Mouse (Mus musculus): ENCODE measurements around the gene Sugct.

The Sugct gene

GRCm38 (mm10) chr13:17694911-17695699, at the start of gene Sugct, which contains the start of gene Mplkip:
TSS of gene Sugct (minus strand) at chr13:17695553.
TSS of gene Mplkip (plus strand) at chr13:17695192.
- peak; percentile 100 for DNase-seq (ENCODE audit: extremely low read depth, insufficient read length, low spot score)

GRCm38 (mm10) chr13:17728798-17729197, 33.4 kb upstream of the Sugct start:
- no peak for DNase-seq (ENCODE audit: extremely low read depth, insufficient read length, low spot score)

DNA sequence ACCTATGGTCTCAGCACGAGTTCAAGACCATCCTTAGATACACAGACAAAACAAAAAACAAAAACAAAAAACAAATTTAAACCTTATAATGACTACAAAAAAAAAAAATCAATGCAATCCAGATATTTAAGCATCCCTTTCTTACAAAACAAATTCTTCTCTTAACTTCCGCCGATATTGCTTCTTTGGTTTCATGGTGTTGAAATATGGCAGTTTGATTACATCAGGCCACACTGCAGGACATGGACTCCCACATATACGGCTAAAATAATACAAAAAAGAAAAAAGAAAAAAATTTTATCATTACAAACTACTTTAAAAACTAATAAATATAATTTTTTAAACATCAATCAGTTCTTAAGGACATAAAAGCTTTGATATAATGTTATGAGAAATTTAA, 32.6 kb upstream of the Sugct start:
- DNase-seq (ENCODE audit: extremely low read depth, insufficient read length, low spot score): no peak

- no peak for DNase-seq (ENCODE audit: extremely low read depth, insufficient read length, low spot score)
These were observed 22.0 kb upstream of the Sugct start for GRCm38 (mm10) chr13:17717357-17717756.

DNA sequence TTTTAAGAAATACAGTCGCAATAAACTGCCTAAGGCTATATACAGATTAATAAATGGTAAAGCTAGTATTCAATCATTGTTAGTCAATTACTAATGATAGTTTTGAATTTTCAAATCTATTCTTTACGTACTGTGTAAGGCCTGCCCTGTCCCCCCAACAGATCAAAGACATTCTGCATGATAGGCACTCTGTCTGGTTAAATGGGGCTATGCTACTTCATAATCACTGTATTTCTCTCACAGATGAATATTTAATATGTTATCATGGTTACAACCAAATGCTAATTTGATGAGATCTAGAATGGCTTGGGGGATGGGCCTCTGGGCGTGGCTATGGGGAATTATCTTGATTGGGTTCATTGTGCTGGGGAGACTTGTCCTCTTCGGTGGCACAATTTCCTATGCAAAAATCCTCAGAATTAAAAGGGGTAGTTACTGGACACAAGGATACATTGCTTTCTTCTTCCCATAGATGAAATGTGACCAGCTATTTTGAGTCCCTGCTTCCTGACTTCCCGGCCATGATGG, 13.5 kb upstream of the Sugct start:
- no peak for DNase-seq (ENCODE audit: extremely low read depth, insufficient read length, low spot score)

- DNase-seq (ENCODE audit: extremely low read depth, insufficient read length, low spot score): peak; percentile 14
These were observed 10.0 kb upstream of the Sugct start for GRCm38 (mm10) chr13:17705188-17705826.

DNA sequence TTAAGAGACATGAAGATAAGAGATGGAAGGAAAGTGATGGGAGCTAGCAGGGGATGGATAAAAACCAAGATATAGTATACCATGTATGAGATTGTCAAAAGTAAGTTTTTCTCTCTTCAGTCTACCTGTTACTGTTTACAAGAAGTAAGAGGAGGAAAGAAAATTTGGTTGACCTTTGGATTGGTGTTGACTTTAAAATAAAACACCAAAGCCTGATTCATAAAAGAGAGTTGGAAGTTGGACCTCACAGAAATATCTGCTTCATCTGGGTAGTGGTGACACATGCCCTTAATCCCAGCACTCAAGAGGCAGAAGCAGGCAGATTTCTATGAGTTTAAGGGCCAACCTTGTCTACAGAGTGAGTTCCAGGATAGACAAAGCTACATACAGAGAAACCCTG, 7.0 kb upstream of the Sugct start:
- no peak for DNase-seq (ENCODE audit: extremely low read depth, insufficient read length, low spot score)

GRCm38 (mm10) chr13:17701322-17701721, 6.0 kb upstream of the Sugct start:
- no peak for DNase-seq (ENCODE audit: extremely low read depth, insufficient read length, low spot score)

- DNase-seq (ENCODE audit: extremely low read depth, insufficient read length, low spot score): no peak
These were observed 4.8 kb upstream of the Sugct start for GRCm38 (mm10) chr13:17700090-17700715.

- no peak for DNase-seq (ENCODE audit: extremely low read depth, insufficient read length, low spot score)
These were observed 686 bp upstream of the Sugct start for GRCm38 (mm10) chr13:17695898-17696580.

DNA sequence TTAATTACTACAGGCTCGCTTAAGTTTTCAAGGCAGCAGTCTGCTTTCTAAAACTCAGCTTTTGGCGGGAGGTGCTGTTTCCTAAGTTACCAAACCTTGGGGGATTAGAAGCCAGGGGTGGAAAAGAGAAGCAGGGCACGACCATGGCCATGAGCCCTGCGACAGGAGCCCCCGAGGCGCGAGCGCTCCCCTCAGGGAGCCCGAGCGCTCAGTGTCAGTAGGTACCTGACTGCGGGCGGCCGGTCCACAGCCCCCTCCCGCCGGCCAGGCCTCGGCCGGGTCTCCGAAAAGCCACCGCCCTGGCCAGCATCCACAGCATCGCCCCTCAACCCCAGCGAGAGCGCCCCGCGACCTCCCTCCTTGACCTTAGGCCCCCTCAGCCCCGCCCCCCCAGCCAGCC, 939 bp downstream of the Sugct start:
- peak; percentile 79 for DNase-seq (ENCODE audit: extremely low read depth, insufficient read length, low spot score)

DNA sequence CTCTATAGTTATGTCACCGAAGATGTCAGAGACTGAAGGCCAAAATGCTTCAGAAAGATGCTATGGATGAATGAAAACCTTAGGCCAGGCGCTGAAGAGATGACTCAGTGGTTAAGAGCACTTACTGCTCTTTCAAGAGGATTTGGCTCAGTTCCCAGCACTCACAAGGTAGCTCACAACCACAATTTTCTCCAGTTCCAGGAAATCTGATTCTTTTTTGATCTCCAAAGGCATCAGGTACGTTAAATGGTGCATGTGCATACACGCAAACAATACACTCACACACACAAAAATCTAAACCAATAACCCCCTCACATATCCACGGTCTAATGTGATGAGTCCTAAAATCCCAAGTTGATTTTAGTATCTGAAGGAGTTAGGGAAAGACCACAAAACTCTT, 1.5 kb downstream of the Sugct start:
- DNase-seq (ENCODE audit: extremely low read depth, insufficient read length, low spot score): peak; percentile 50

DNA sequence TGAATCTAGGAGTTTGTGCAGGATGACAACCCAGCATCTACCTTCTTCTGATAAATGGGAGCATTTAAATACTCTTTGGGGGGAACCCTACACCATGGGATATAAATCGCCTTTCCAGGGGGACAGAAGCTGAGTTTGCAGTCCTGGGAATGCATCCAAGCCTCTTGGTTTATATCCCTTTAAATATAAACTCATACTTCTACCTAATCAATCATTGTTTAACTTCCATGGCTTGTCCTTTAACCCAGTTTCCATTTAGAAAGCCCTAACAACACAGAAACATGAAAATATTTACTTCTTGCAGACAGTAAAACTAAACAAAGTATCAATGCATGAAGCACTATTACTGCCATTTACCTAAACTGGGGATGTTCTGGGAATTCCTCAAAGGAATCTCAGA, 3.9 kb downstream of the Sugct start:
- DNase-seq (ENCODE audit: extremely low read depth, insufficient read length, low spot score): no peak

DNA sequence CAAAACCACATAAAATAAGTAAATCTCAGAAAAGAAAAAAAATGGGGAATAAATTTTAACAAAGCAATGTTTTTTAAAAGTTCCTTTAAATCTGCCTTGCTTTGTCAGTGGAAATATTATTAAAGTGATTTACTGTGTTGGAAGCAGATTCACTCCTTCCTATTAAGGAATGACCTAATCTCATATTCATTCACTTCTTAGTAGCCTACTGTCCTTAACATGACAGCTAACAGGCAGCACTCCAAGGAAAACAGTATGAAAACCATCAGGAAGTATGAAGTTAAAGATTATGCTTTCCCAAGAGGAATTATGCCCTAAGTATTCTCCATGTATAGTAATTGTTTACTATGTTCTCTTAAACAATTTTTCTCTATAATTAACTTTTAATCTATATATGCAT, 4.7 kb downstream of the Sugct start:
- peak; percentile 6 for DNase-seq (ENCODE audit: extremely low read depth, insufficient read length, low spot score)

- no peak for DNase-seq (ENCODE audit: extremely low read depth, insufficient read length, low spot score)
These were observed 5.9 kb downstream of the Sugct start for GRCm38 (mm10) chr13:17689461-17689860.

DNA sequence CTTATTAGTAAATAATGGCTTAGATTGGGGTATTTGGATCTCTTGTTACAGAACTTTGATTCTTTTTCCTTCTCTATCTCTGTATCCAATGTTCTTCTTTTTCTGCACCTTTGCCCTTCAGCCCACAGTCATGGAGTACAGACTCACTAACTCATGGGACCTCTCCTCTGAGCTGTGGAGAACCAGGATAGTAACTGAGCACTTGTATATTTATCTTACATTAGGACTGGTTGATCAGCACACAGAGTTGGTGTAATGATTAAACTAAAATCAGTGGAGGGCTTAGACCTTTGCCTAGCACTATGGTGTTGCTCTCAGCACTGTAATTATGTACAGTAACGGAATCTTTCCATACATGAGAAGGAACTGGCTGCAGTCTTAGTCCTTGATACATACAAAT, 24.2 kb downstream of the Sugct start:
- DNase-seq (ENCODE audit: extremely low read depth, insufficient read length, low spot score): no peak

DNA sequence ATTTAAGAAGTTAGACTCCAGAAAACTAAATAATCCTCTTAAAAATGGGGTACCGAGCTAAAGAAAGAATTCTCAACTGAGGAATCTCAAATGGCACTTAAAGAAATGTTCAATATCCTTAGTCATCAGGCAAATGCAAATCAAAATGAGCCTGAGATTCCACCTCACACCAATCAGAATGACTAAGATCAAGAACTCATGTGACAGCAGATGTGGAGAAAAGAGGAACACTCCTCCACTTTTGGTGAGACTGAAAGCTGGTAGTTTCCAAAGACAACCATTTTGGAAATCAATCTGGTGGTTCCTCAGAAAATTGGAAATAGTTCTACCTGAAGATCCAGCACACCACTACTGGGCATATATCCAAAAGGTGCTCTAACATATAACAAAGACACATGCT, 28.0 kb downstream of the Sugct start:
- no peak for DNase-seq (ENCODE audit: extremely low read depth, insufficient read length, low spot score)

DNA sequence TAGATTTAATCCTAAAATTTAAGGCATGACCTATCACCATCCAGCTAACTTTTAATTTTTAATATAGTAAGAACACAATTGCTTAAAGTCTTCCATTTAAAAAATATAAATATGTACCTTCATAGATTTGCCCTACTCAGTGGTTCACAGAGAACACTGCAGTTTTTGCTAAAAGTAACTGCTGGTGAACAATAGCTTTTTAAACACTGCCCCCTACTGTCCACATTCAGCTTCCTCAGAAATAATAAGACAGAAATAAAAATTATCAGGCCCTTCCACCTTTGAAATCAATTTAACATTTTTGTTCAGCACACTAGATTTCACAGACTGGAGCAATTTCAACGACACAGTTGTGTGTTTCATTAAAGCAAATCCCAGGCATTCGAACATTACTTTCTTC, 53.1 kb downstream of the Sugct start:
- DNase-seq (ENCODE audit: extremely low read depth, insufficient read length, low spot score): no peak

GRCm38 (mm10) chr13:17638008-17638407, 57.3 kb downstream of the Sugct start:
- no peak for DNase-seq (ENCODE audit: extremely low read depth, insufficient read length, low spot score)

DNA sequence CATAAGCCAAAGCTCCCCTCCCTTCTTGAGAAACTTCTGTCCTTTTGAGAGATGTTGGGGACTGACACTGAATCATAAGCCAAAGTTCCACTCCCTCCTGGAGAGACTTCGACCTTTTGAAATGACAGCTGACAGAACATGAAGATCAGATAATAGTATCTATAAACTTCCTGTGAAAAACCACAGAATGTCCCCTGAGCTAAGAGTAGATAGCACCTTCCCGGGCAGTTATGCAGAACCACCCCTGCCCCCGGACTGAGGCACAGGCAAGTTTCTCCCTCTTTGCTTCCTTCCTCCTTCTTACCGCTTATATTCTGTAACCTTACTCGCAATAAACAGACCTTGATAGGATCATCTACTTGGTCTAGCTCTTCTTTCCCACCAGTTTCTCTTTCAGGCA, 68.2 kb downstream of the Sugct start:
- DNase-seq (ENCODE audit: extremely low read depth, insufficient read length, low spot score): no peak

GRCm38 (mm10) chr13:17624976-17625375, 70.4 kb downstream of the Sugct start:
- DNase-seq (ENCODE audit: extremely low read depth, insufficient read length, low spot score): no peak
